Mouse (Mus musculus) granulocyte monocyte progenitor cell, adult 5-6 weeks (primary cell): ENCODE measurements around the gene Olfr732. TPM values are rescaled to one million over a fixed set of nuclear protein-coding genes. Genes with fewer than 3 reads are reported as not detected.

Experiments
- ATAC-seq: replicated peaks from 2 replicates; pipeline ENCODE4 v1.8.0; 2016; ENCODE audit warnings: mild to moderate bottlenecking, moderate TSS enrichment, inconsistent platforms; ENCODE audit not compliant: poor library complexity, severe bottlenecking
- total RNA-seq, 2 experiments: library from RNA; stranded (forward) in 1 of 2; stranded (reverse) in 1 of 2; fragments of 200-712, 200-1000 nt in 1 of 2; fragments of >200 nt in 1 of 2; fragmentation: Nextera tagmentation in 1 of 2; gene quantifications; 2 replicates each; pipeline ENCODE4 v1.2.3; 2014 to 2017

The Olfr732 gene
- total RNA-seq (2014; fragmentation: Nextera tagmentation) (not detected in 2 replicates), total RNA-seq (2017) (not detected in 2 replicates)

DNA sequence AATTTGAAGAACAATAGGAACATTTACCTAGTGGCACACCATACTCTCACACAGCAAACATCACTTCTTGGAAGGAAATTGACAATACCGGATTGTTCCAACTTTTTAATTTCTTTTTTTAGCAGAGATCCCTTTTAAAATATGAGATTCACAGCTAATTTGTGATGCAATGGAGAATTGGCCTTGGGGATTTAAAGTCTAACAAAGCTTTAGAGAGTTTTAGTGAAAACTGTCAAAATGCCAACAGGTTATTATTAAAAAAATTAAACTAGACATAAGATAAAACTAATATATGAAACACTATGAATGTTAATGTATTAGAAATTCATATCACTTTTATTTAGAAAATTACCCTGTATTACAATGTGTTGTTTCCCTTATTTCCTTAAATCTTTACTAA is at the start of gene Olfr732:
Gene Olfr732 (minus strand): TSS at position 101 of the 400 bp plus-strand sequence.
- no peak for ATAC-seq

GRCm38 (mm10) chr14:50326661-50327060 is 42.7 kb upstream of the Olfr732 start, which contains the start of gene Olfr734:
Olfr734 (minus strand) TSS chr14:50326761.
- no peak for ATAC-seq

DNA sequence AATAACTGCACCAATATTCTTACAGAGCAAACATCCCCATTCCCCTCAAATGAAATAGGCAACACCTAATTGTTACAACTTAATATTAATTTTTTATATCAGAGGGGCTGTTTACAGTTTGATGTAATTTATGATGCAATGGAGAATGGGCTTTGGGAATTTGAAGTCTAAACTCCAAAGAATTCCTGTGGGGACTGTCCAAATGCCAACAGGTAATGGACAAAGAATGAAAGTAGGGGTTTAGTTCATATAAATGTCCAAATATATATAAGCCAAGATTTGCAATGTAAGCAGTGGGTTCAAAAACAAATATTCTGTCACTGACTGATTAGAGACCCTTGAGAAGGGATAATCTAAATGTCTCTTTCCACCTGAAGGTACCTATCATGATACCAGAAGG is 17.4 kb upstream of the Olfr732 start, which contains the start of gene Olfr733:
Gene Olfr733 (minus strand): TSS at position 101 of the 400 bp plus-strand sequence.
- ATAC-seq: no peak

DNA sequence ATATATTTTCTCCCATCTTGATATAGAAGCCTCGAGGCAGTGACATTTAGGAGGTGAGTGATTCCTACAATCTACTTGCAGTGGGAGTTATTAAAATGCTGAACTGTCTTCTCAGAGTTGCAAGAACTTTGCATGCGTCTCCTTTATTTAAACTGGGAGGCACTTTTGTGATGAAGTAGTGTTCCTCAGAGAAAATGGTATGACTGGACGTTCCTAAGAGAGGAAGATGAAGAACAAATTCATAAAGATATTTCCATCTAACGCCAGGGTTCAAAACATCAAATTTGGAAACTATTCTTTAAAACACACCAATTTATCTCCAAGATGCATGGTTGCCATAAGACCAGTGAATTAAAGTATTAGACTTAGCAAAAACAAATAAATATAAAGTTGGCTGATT is 42.2 kb downstream of the Olfr732 start, which contains the start of gene Olfr731:
Gene Olfr731 (minus strand): TSS at position 101 of the 400 bp plus-strand sequence.
- no peak for ATAC-seq

Other genes starting within 250 kb of the Olfr732 start
- not detected in 2 replicates for gene Olfr725, start 243.8 kb downstream of the Olfr732 start, total RNA-seq (2014; fragmentation: Nextera tagmentation)
- gene Olfr725, start 243.8 kb downstream of the Olfr732 start, total RNA-seq (2017): not detected in 2 replicates
- not detected in 2 replicates for gene Olfr726, start 193.3 kb downstream of the Olfr732 start, total RNA-seq (2014; fragmentation: Nextera tagmentation)
- gene Olfr726, start 193.3 kb downstream of the Olfr732 start, total RNA-seq (2017): not detected in 2 replicates
- not detected in 2 replicates for gene Olfr727, start 161.0 kb downstream of the Olfr732 start, total RNA-seq (2014; fragmentation: Nextera tagmentation)
- not detected in 2 replicates for gene Olfr727, start 161.0 kb downstream of the Olfr732 start, total RNA-seq (2017)
- gene Olfr728, start 141.5 kb downstream of the Olfr732 start, total RNA-seq (2014; fragmentation: Nextera tagmentation): not detected in 2 replicates
- not detected in 2 replicates for gene Olfr728, start 141.5 kb downstream of the Olfr732 start, total RNA-seq (2017)
- not detected in 2 replicates for gene Olfr729, start 131.3 kb downstream of the Olfr732 start, total RNA-seq (2014; fragmentation: Nextera tagmentation)
- not detected in 2 replicates for gene Olfr729, start 131.3 kb downstream of the Olfr732 start, total RNA-seq (2017)
- gene Olfr730, start 96.0 kb downstream of the Olfr732 start, total RNA-seq (2014; fragmentation: Nextera tagmentation): not detected in 2 replicates
- gene Olfr730, start 96.0 kb downstream of the Olfr732 start, total RNA-seq (2017): not detected in 2 replicates
- not detected in 2 replicates for gene Olfr731, start 42.3 kb downstream of the Olfr732 start, total RNA-seq (2014; fragmentation: Nextera tagmentation)
- not detected in 2 replicates for gene Olfr731, start 42.3 kb downstream of the Olfr732 start, total RNA-seq (2017)
- not detected in 2 replicates for gene Olfr733, start 17.3 kb upstream of the Olfr732 start, total RNA-seq (2014; fragmentation: Nextera tagmentation)
- gene Olfr733, start 17.3 kb upstream of the Olfr732 start, total RNA-seq (2017): not detected in 2 replicates
- gene Olfr734, start 42.6 kb upstream of the Olfr732 start, total RNA-seq (2014; fragmentation: Nextera tagmentation): not detected in 2 replicates
- not detected in 2 replicates for gene Olfr734, start 42.6 kb upstream of the Olfr732 start, total RNA-seq (2017)
- not detected in 2 replicates for gene Olfr735, start 64.7 kb upstream of the Olfr732 start, total RNA-seq (2014; fragmentation: Nextera tagmentation)
- gene Olfr735, start 64.7 kb upstream of the Olfr732 start, total RNA-seq (2017): not detected in 2 replicates
- not detected in 2 replicates for gene Tlr11, start 73.7 kb upstream of the Olfr732 start, total RNA-seq (2014; fragmentation: Nextera tagmentation)
- not detected in 2 replicates for gene Tlr11, start 73.7 kb upstream of the Olfr732 start, total RNA-seq (2017)
- gene Olfr736, start 97.0 kb upstream of the Olfr732 start, total RNA-seq (2014; fragmentation: Nextera tagmentation): not detected in 2 replicates
- gene Olfr736, start 97.0 kb upstream of the Olfr732 start, total RNA-seq (2017): not detected in 2 replicates
- gene Olfr738, start 123.4 kb upstream of the Olfr732 start, total RNA-seq (2014; fragmentation: Nextera tagmentation): not detected in 2 replicates
- gene Olfr738, start 123.4 kb upstream of the Olfr732 start, total RNA-seq (2017): not detected in 2 replicates
- not detected in 2 replicates for gene Olfr739, start 134.4 kb upstream of the Olfr732 start, total RNA-seq (2014; fragmentation: Nextera tagmentation)
- not detected in 2 replicates for gene Olfr739, start 134.4 kb upstream of the Olfr732 start, total RNA-seq (2017)
- not detected in 2 replicates for gene Olfr740, start 161.3 kb upstream of the Olfr732 start, total RNA-seq (2014; fragmentation: Nextera tagmentation)
- not detected in 2 replicates for gene Olfr740, start 161.3 kb upstream of the Olfr732 start, total RNA-seq (2017)
- gene Olfr741, start 188.5 kb upstream of the Olfr732 start, total RNA-seq (2014; fragmentation: Nextera tagmentation): not detected in 2 replicates
- not detected in 2 replicates for gene Olfr741, start 188.5 kb upstream of the Olfr732 start, total RNA-seq (2017)
- not detected in 2 replicates for gene Olfr742, start 219.4 kb upstream of the Olfr732 start, total RNA-seq (2014; fragmentation: Nextera tagmentation)
- not detected in 2 replicates for gene Olfr742, start 219.4 kb upstream of the Olfr732 start, total RNA-seq (2017)
- gene Olfr743, start 237.6 kb upstream of the Olfr732 start, total RNA-seq (2014; fragmentation: Nextera tagmentation): not detected in 2 replicates
- not detected in 2 replicates for gene Olfr743, start 237.6 kb upstream of the Olfr732 start, total RNA-seq (2017)